Mouse (Mus musculus) ovary, postnatal 14 days (tissue): ENCODE results near the gene Ptch1.

Experiments
- DNase-seq: peaks from one replicate; pipeline ENCODE4 v3.0.0; 2022; ENCODE audit warnings: low spot score

Ptch1 gene

DNA sequence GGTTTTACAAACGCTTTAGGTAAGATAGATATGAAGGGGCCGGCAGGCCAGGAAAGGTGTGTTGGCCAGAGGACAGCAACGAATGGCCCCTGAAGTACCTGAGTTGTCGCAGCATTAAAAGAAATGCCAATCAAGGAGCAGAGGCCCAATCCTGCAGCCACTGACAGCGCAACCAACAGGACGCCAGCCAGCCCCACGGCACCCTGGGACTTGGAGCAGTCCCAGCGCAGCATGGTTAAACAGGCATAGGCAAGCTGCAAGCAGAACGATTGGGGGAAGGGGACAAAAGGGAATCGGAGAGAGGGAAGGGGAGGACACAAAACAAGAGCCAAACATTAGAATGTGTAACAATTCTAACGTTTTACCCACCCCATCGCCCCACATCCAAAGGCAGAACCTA, 32.8 kb downstream of the Ptch1 start:
- DNase-seq: no peak

- no peak for DNase-seq
These were observed 38.4 kb downstream of the Ptch1 start for GRCm38 (mm10) chr13:63534981-63535380.

- no peak for DNase-seq
These were observed 42.5 kb downstream of the Ptch1 start for GRCm38 (mm10) chr13:63530857-63531256.

GRCm38 (mm10) chr13:63530371-63530764, 43.0 kb downstream of the Ptch1 start:
- DNase-seq: no peak

DNA sequence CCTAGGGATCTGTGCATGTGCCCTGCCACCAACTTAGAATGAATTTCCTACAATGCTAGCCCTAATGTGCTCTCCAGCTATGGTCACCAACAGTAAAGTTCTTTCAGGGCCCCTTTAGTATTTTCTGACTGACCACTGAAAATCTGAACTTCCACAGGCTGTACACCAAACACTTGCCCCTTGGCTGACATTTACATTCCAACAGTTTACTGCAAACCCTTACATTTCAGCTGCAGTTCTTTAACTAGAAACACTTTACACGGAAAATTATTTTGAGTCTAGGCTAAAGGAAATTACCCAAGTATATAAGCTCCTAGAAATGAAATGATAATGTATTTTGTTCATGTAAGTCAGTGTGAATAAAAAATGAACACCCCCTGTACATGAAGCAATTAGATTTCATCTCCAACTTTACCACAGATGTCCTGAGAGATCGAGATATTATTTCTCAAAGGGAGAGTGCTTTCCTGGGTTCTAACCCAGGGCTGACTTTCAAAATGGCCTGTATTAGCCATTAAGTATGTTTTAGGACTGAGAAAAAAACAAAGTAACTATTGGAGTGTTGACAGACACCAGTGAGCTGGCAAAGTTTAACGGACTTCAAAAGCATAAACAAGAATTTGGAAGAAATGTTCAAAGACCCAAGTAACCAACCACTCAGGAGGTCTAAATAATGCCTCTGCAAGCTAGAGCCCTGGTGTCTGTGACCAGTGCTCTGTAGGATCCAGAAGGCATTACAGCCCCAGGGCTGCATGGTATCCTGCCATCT, 43.6 kb downstream of the Ptch1 start:
- no peak for DNase-seq

- DNase-seq: no peak
These were observed 44.5 kb downstream of the Ptch1 start for GRCm38 (mm10) chr13:63528852-63529251.

DNA sequence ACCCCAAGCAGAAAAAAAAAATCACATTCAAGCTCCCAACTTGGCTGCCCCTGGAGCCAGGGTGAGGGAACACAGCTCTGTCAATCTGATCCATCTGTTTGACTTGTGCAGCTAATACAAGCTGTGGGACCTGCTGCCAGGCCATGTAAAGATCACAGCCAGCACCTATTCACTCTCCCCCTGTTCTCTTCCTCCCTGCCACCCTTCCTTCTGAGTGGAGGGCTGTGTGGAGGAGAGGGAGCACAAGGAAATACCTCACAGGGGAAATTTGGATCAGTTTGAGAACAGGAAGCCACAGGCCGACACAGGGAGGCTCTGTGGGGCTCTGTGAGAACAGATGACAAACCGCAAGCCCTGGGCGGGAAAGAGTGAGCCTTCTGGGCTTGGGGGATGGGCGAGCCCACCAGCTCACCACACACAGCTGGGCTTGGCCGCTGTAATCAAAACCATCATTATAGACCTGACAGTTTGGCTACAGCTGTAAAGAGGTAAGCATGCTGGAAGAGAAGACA, 45.2 kb downstream of the Ptch1 start:
- no peak for DNase-seq

- DNase-seq: no peak
These were observed 47.7 kb downstream of the Ptch1 start for GRCm38 (mm10) chr13:63525571-63526197.

- no peak for DNase-seq
These were observed 48.5 kb downstream of the Ptch1 start for GRCm38 (mm10) chr13:63524608-63525570.

DNA sequence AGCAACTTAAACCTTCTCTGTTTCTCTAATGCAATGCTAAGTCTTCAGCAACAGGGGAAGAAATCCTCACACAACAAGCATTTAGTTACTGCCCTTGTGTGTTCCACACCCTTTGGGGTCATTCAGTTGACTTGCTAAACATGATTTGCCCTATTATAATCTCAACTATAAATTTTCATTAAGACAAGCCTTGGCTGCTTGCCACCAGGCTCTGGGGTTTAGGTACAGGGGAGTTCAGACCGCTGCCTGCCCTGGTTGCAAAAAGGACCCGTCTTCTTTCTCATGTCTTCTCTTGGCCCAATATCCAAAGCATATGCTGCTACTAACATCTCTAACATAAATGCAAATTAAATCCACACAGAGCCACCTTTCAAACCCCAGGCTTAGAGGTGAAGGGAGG, 49.3 kb downstream of the Ptch1 start:
- no peak for DNase-seq

DNA sequence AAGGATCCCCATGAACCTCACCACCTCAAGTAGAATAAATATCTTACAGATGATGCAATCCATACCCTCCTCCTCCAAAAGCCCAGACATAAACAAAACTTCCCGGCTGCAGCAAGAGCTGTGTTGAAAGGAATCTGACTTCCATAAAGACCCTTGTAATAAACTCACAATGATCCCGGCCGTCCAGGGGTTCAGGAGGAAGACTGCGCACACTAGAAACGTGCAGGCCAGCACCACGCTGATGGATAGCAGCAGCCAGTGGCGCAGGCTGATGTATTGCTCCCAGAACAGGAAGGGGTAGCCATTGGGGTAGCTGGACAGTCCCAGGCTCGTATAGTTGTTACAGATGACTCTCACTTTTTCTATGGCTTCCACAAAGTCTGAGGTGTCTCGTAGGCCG, 50.6 kb downstream of the Ptch1 start:
- DNase-seq: no peak

GRCm38 (mm10) chr13:63520110-63520509, 53.3 kb downstream of the Ptch1 start:
- DNase-seq: no peak

- no peak for DNase-seq
These were observed 56.9 kb downstream of the Ptch1 start for GRCm38 (mm10) chr13:63516535-63516934.

DNA sequence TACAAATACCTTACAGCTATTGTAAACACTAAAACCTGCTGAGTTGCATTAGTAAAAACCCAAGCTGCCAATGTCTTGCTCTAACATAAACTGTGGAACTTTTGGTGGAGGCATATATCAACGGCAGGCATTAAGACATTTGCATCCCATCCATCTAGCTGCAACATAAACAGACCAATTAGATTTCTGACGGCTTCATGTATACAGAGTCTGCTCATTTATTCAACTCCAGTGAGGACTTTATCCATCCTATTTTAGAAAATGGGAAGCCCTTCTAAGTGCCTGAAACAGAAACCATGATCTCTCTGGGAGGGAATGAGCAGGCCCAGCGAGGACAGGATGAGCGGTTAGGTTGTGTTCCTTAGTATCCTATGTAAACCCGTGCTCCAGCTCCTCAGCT, 57.9 kb downstream of the Ptch1 start:
- DNase-seq: no peak

- no peak for DNase-seq
These were observed 58.5 kb downstream of the Ptch1 start for GRCm38 (mm10) chr13:63514931-63515360.

GRCm38 (mm10) chr13:63513374-63514098, 59.9 kb downstream of the Ptch1 start:
- no peak for DNase-seq

- DNase-seq: no peak
These were observed 61.0 kb downstream of the Ptch1 start for GRCm38 (mm10) chr13:63512411-63512810.

DNA sequence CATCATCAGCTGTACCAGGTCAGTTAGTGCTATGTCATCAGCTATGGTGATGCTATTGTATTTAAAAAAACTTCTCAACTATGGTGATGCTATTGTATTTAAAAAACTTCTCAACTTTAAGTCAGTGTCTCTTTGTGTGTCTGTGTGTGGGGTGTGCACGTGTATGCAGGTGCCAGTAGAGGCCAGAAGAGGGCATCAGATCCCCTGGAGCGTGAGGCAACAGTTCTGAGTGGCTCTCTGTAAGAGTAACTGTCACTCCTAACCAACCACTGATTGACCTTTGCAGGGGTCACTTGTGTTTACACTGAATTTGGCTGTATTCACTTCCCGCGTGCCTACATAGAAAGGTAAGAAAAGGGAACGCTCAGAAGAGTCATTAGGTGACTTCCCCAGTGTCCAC, 65.6 kb downstream of the Ptch1 start:
- DNase-seq: no peak

DNA sequence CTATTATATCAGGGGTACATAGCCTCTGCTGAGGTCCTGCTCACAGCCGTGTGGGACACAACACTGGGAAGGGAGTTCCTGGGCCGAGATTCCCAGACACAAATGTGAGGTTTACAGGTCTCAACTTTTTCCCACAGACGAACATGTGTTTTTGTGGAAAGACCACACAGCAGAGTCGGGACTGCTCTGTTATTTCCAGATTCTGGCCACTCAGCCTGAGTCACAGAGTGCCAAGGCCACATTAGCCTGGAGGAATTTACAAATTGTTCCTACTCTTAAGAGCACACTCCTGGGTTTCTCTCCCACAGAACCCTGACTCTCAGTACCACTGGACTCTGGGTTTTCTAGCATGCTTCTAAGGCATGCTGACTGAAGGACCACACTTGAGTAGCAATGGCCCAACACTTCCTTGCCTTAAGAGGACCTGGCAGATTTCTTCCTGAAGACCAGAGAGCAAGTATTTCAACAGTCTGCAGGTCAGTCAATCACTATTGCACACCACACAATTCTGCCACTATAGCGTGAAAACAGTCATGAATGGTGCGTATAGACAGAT, 66.3 kb downstream of the Ptch1 start:
- DNase-seq: no peak

- DNase-seq: no peak
These were observed 67.0 kb downstream of the Ptch1 start for GRCm38 (mm10) chr13:63506364-63506763.

DNA sequence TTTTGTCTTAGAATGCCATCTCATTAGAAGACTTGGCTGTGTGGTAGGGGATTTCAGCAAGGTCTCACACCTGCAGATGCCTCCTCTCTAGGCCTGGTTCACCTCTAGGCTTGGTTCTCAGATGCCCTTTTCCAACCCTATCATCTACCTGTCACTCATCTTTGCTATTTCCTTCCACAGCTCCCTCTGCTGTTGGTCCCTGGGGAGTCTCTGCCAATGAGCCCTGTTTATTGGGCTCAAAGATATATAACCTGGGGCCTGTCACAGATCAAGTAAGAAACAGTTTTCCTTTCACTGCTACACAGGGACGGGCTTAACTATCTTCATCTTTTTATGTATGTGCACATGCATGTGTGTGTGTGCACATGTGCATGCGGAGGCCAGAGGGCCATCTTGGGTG, 71.0 kb downstream of the Ptch1 start:
- DNase-seq: no peak
